1 mouse cellular context compared by ENCODE assay signal in the genomic region with DNA sequence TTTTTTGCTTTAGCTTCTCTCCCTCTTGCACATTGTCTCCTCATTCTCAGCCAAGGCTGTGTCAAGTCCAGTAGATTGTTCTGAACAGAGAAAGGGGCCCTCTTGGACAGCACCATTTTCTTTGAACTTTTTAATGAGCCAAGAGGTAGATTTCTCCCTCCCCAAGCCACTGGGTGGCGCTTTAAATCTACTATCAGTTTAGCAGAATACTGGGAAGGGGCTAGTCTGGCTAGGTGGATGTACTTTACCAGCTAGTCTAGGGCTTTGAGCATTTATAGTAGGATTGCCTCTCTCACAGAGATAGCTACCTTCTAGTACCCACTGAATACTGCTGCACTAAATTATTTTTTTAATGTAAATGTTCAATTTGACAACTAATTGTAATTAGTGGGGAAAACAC.
TF ChIP-seq lines count a peak whose summit lies in the region.

No protein-coding gene starts in this region.

TF ChIP-seq in MEL, 35 proteins besides CTCF, POLR2A, EP300 and RAD21:
- TF ChIP-seq CHD2 (IDR thresholded peaks at IDR 0.05; ENCODE audit: low read length): no peak
- no peak for TF ChIP-seq KAT2A (conservative IDR thresholded peaks at IDR 0.05; ENCODE audit: low read depth, low read length)
- TF ChIP-seq UBTF (IDR thresholded peaks at IDR 0.05; ENCODE audit: borderline replicate concordance, insufficient read depth, low read depth, low read length): no peak
- no peak for TF ChIP-seq HCFC1 (IDR thresholded peaks at IDR 0.05; ENCODE audit: low read depth, low read length)
- no peak for TF ChIP-seq ELF1 (IDR thresholded peaks at IDR 0.05; ENCODE audit: low read depth, low read length)
- no peak for TF ChIP-seq TBP (IDR thresholded peaks at IDR 0.05; ENCODE audit: low read depth, low read length)
- TF ChIP-seq POLR2AphosphoS2 (IDR thresholded peaks at IDR 0.05; ENCODE audit: low read length): no peak
- TF ChIP-seq MXI1 (IDR thresholded peaks at IDR 0.05; ENCODE audit: low read depth, low read length): no peak
- no peak for TF ChIP-seq ZKSCAN1 (IDR thresholded peaks at IDR 0.05; ENCODE audit: low read depth, low read length)
